Mouse (Mus musculus) E14TG2a.4 (cell line): ENCODE results near the gene Olfr458.
"Not testable (repeated sequence)": the region's sequence is repeated elsewhere in the genome, so short reads cannot be mapped to it uniquely, and the experiment has no call there.

Source experiments
- H3K27me3 ChIP-seq: 2 replicates; pipeline ENCODE4 v1.6.1; 2014; ENCODE audit warnings: low read length, control low read depth; ENCODE audit not compliant: insufficient read depth
- H3K36me3 ChIP-seq: 2 replicates; pipeline ENCODE4 v1.6.1; 2014; ENCODE audit warnings: low read length, control low read depth; ENCODE audit not compliant: insufficient read depth
- H3K4me1 ChIP-seq: replicated peaks from 2 replicates; pipeline ENCODE4 v1.6.1; 2014; ENCODE audit warnings: low read depth, low read length, control low read depth
- H3K4me3 ChIP-seq: replicated peaks from 2 replicates; pipeline ENCODE4 v1.5.1; 2014; ENCODE audit warnings: mild to moderate bottlenecking, low read length
- H3K9me3 ChIP-seq: 2 replicates; pipeline ENCODE4 v1.6.1; 2014; ENCODE audit warnings: low read length, control low read depth
- CTCF ChIP-seq: conservative IDR thresholded peaks from 2 replicates; pipeline ENCODE4 v1.5.1; 2014; ENCODE audit warnings: low read length
- NANOG ChIP-seq: IDR thresholded peaks from 2 replicates; pipeline ENCODE4 v1.6.1; 2014; ENCODE audit warnings: borderline replicate concordance, low read length, mixed read lengths
- POU5F1 ChIP-seq: IDR thresholded peaks from 2 replicates; pipeline ENCODE4 v1.6.1; 2014; ENCODE audit warnings: low read length, borderline replicate concordance

Gene Olfr458

GRCm38 (mm10) chr6:42465096-42465495 lies at the start of gene Olfr458:
TSS of gene Olfr458 (minus strand) at chr6:42465196.
- Histone ChIP-seq H3K36me3 (no peaks in the 10 kb centered on the region), H3K4me1 (no peaks in the 10 kb centered on the region), H3K9me3 (no peaks in the 10 kb centered on the region), H3K4me3 (no peak within 1 kb of the TSS), H3K27me3 (no peaks in the 10 kb centered on the region)
- TF ChIP-seq CTCF, result no peak
- TF ChIP-seq NANOG, result no peak
- no peak for TF ChIP-seq POU5F1

DNA sequence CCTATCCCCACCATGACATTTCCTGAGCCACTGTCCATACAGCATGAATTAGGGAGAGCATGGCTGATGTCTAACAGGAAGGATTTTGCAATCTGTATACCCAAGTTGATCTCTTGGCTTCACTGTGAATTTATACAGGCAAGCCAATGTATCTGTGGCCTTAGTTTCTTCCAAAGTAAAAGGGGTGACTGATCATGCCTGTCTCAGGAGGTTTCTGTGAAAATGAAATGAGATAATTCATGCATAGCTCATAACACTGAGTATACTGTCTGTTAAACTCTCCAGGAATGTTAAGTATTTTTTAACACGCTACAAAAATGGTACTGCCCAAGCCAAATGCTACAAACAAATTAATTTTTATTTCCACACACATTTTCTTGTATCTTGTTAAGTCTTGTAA lies 48.5 kb upstream of the Olfr458 start:
- Histone ChIP-seq H3K36me3 (no peaks in the 10 kb centered on the region), H3K4me1 (no peaks in the 10 kb centered on the region), H3K9me3 (no peaks in the 10 kb centered on the region), H3K4me3 (no peak overlapping the region), H3K27me3 (no peaks in the 10 kb centered on the region)
- TF ChIP-seq CTCF, result no peak
- no peak for TF ChIP-seq POU5F1

DNA sequence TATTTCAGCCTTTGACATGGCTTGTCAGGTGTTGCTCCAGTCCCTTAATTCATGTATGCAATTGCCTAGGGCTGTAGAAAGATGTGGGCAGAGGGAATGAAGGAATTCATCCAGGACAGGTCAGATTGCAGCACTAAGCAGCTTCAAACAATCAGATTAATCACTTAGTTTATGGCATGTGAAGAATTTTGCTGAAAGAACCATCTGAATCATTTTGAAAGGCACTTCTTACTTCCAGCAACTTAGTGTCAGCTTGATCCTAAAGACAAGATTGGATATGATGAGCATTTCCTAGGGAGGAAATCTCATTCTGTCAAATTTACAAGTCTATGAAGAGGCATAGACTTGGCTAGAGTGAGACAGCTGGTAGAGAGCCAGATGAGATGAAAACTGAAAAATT lies 44.3 kb upstream of the Olfr458 start:
- Histone ChIP-seq H3K36me3 (no peaks in the 10 kb centered on the region), H3K9me3 (no peaks in the 10 kb centered on the region), H3K4me1 (no peaks in the 10 kb centered on the region), H3K27me3 (no peaks in the 10 kb centered on the region), H3K4me3 (no peak overlapping the region)
- TF ChIP-seq NANOG, result no peak
- no peak for TF ChIP-seq POU5F1
- no peak for TF ChIP-seq CTCF

DNA sequence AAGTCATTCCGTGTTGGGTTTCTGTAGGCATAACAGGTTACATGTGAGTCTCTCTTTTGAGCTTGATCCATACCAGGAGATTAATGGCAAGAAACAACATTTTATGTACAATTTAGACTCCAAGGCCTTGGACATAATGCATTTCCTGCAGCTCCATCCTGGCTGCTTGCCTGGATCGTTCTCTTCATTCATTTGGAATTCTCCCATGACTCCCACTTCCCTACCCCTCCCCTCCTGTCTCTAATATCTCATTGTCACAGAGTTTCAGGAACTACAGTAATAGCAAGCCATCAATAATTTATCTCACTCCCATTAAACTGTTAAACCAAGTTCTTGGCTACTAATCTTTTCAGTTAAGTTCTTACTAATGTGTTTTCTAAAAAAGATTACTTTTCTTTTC lies 38.5 kb upstream of the Olfr458 start:
- no peaks in the 10 kb centered on the region for H3K9me3 ChIP-seq
- no peak for TF ChIP-seq CTCF
- TF ChIP-seq POU5F1, result no peak
- TF ChIP-seq NANOG, result no peak
- no peaks in the 10 kb centered on the region for H3K4me1 ChIP-seq
- no peaks in the 10 kb centered on the region for H3K27me3 ChIP-seq
- H3K36me3 ChIP-seq, result no peaks in the 10 kb centered on the region
- no peak overlapping the region for H3K4me3 ChIP-seq

DNA sequence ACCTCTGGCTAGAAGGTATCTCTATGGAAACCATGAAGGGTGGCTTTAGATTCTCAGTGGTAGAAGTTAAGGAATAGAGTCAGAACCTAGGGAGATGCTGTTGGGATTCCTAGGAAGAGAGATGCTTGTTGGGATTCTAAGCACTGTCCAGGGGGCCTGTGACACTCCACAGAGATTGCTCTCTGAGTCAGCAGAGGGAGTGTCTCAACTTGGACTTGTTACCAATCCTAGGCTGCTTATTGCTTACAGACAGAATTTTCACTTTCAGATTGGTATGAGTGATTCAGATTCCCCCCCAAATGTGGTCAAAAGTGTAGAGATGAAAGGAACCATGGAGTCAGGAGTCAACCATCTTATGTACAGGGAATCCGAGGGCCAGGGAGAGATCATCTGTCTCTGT lies 24.7 kb upstream of the Olfr458 start:
- Histone ChIP-seq H3K4me1 (no peaks in the 10 kb centered on the region), H3K27me3 (no peaks in the 10 kb centered on the region), H3K36me3 (no peaks in the 10 kb centered on the region), H3K9me3 (no peaks in the 10 kb centered on the region), H3K4me3 (no peak overlapping the region)
- no peak for TF ChIP-seq POU5F1
- no peak for TF ChIP-seq NANOG
- no peak for TF ChIP-seq CTCF

DNA sequence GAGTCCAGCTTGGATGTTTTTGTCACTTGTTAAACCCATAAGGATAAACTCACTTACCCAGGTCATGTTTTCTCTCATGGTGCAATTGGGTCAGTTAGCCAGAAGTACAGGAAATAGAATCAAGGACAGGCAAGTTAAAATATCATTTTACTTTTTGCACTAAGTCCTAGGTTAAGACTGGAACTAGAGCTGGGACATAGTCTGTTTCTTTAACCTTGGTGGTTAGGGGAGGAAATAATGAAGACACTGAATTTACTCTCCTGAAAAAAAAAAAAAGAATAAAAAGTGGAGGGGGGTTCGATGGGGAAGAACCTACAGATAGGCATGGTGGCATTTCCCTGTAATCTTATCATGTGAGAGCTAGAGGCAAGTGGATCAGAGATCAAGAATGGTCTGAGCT lies 22.1 kb upstream of the Olfr458 start, which contains the start of gene Olfr456:
Gene Olfr456, minus strand, starts transcription at position 101 of the 400 bp plus-strand sequence.
- H3K27me3 ChIP-seq, result no peaks in the 10 kb centered on the region
- no peaks in the 10 kb centered on the region for H3K9me3 ChIP-seq
- no peak within 1 kb of the TSS for H3K4me3 ChIP-seq
- no peaks in the 10 kb centered on the region for H3K36me3 ChIP-seq
- H3K4me1 ChIP-seq, result no peaks in the 10 kb centered on the region
- TF ChIP-seq CTCF, result no peak
- no peak for TF ChIP-seq POU5F1
- TF ChIP-seq NANOG, result no peak

GRCm38 (mm10) chr6:42484633-42485032 lies 19.6 kb upstream of the Olfr458 start:
- H3K36me3 ChIP-seq, result no peaks in the 10 kb centered on the region
- H3K4me3 ChIP-seq, result no peak overlapping the region

GRCm38 (mm10) chr6:42476235-42476634 lies 11.2 kb upstream of the Olfr458 start, which contains the start of gene Olfr457:
TSS of gene Olfr457 (minus strand) at chr6:42476335.
- Histone ChIP-seq H3K9me3 (0 out of 2 replicates have a peak, but pooled peaks cover 8% of the 10 kb centered on the region), H3K4me1 (no peaks in the 10 kb centered on the region), H3K27me3 (no peaks in the 10 kb centered on the region), H3K4me3 (no peak within 1 kb of the TSS), H3K36me3 (no peaks in the 10 kb centered on the region)
- TF ChIP-seq POU5F1 (no peak), CTCF (no peak), NANOG (no peak)

More at GRCm38 (mm10) chr6:42484633-42485032, 19.6 kb upstream of the Olfr458 start:
- H3K9me3 ChIP-seq, result peaks cover 5% of the 10 kb centered on the region; the same call in 1 of the 2 replicates
- no peaks in the 10 kb centered on the region for H3K27me3 ChIP-seq
- H3K4me1 ChIP-seq, result no peaks in the 10 kb centered on the region
- TF ChIP-seq CTCF, result no peak
- no peak for TF ChIP-seq NANOG
- TF ChIP-seq POU5F1, result no peak

GRCm38 (mm10) chr6:42471298-42471697 lies 6.3 kb upstream of the Olfr458 start:
- not testable (repeated sequence) for H3K9me3 ChIP-seq, H3K27me3 ChIP-seq, H3K36me3 ChIP-seq, H3K4me3 ChIP-seq, H3K4me1 ChIP-seq
